Mouse (Mus musculus) myocyte (in vitro differentiated cells): ENCODE results near the gene Lsm12.

Experiments used
- E2F4 ChIP-seq: IDR thresholded peaks from one replicate; pipeline ENCODE4 v1.6.1; 2011; ENCODE audit warnings: mild to moderate bottlenecking, control low read depth, moderate library complexity; ENCODE audit not compliant: insufficient read depth
- MYOG ChIP-seq, 3 experiments: IDR thresholded peaks; one replicate each; pipeline ENCODE4 v1.6.1; 2011; ENCODE audit warnings: control low read depth in 2 of 3, low read depth in 2 of 3, mild to moderate bottlenecking in 2 of 3; ENCODE audit not compliant: insufficient read length in 2 of 3, control insufficient read depth in 1 of 3, insufficient read depth in 1 of 3
- POLR2A ChIP-seq: IDR thresholded peaks from one replicate; pipeline ENCODE4 v1.6.1; 2011; ENCODE audit warnings: low read depth, mild to moderate bottlenecking, control low read depth, moderate library complexity; ENCODE audit not compliant: insufficient read length
- POLR2AphosphoS2 ChIP-seq: IDR thresholded peaks from one replicate; pipeline ENCODE4 v1.6.1; 2011; ENCODE audit warnings: low read depth, control low read depth; ENCODE audit not compliant: insufficient read length
- REST ChIP-seq: IDR thresholded peaks from one replicate; pipeline ENCODE4 v1.6.1; 2011; ENCODE audit warnings: mild to moderate bottlenecking, control low read depth, moderate library complexity; ENCODE audit not compliant: insufficient read depth, insufficient read length
- SRF ChIP-seq: IDR thresholded peaks from one replicate; pipeline ENCODE4 v1.6.1; 2011; ENCODE audit warnings: low read depth; ENCODE audit not compliant: control insufficient read depth, insufficient read length
- TCF12 ChIP-seq: IDR thresholded peaks from one replicate; pipeline ENCODE4 v1.6.1; 2011; ENCODE audit warnings: mild to moderate bottlenecking, control low read depth; ENCODE audit not compliant: poor library complexity, insufficient read depth, severe bottlenecking
- USF1 ChIP-seq: IDR thresholded peaks from one replicate; pipeline ENCODE4 v1.6.1; 2011; ENCODE audit warnings: low read depth, mild to moderate bottlenecking, control low read depth, moderate library complexity

GRCm38 (mm10) chr11:102217876-102218430, 32.9 kb upstream of the Lsm12 start:
- no peak for TF ChIP-seq SRF
- TF ChIP-seq POLR2A = no peak
- no peak for TF ChIP-seq USF1
- peak in 2 of 3 experiments; percentile 8 to 17 for TF ChIP-seq MYOG (IDR thresholded peaks at IDR 0.05; ENCODE audit: control insufficient read depth in 1 of 3, insufficient read depth in 1 of 3, insufficient read length in 2 of 3, low read depth in 2 of 3)
- TF ChIP-seq POLR2AphosphoS2 = no peak
- TF ChIP-seq E2F4 = no peak
- no peak for TF ChIP-seq TCF12
- no peak for TF ChIP-seq REST
